Mouse (Mus musculus) liver, embryonic 13.5 days (tissue): ENCODE measurements around the gene Cnpy1. TPM values are rescaled to one million over a fixed set of nuclear protein-coding genes. Genes with fewer than 3 reads are reported as not detected.

Source experiments
- ATAC-seq: fragments of 200-750 bp; cut with Nextera tagmentation; 2 replicates; pipeline ENCODE4 v1.8.0; 2017; ENCODE audit warnings: low read depth, mild to moderate bottlenecking, moderate number of reproducible peaks, moderate library complexity
- DNase-seq: peaks from one replicate; pipeline ENCODE4 v3.0.0; 2022
- H3K27ac ChIP-seq: fragments of 300-500 bp; sonication (generic); 2 replicates; pipeline ENCODE4 v1.5.1; 2015; ENCODE audit warnings: moderate library complexity, mild to moderate bottlenecking, inconsistent platforms
- H3K27me3 ChIP-seq: fragments of 300-500 bp; sonication (generic); 2 replicates; pipeline ENCODE4 v1.6.1; 2015; ENCODE audit warnings: mild to moderate bottlenecking, inconsistent platforms
- H3K36me3 ChIP-seq: fragments of 300-500 bp; sonication (generic); 2 replicates; pipeline ENCODE4 v1.6.1; 2015; ENCODE audit warnings: mild to moderate bottlenecking, inconsistent platforms
- H3K4me1 ChIP-seq: fragments of 300-500 bp; sonication (generic); replicated peaks from 2 replicates; pipeline ENCODE4 v1.6.1; 2015; ENCODE audit warnings: inconsistent platforms
- H3K4me2 ChIP-seq: fragments of 300-500 bp; sonication (generic); 2 replicates; pipeline ENCODE4 v1.6.1; 2015; ENCODE audit warnings: inconsistent platforms, mild to moderate bottlenecking, moderate library complexity
- H3K4me3 ChIP-seq: fragments of 300-500 bp; sonication (generic); replicated peaks from 2 replicates; pipeline ENCODE4 v1.5.1; 2015; ENCODE audit warnings: mild to moderate bottlenecking, inconsistent platforms
- H3K9ac ChIP-seq: fragments of 300-500 bp; sonication (generic); 2 replicates; pipeline ENCODE4 v1.6.1; 2015; ENCODE audit warnings: mild to moderate bottlenecking, inconsistent platforms
- H3K9me3 ChIP-seq: fragments of 300-500 bp; sonication (generic); replicated peaks from 2 replicates; pipeline ENCODE4 v1.6.1; 2016; ENCODE audit warnings: inconsistent platforms
- WGBS: fragments of 180-500 bp; shearing (Covaris S2); methylation state at CpG from one replicate; pipeline ENCODE4 v1.1.7; 2015; ENCODE audit not compliant: insufficient replicate concordance; 5-methylcytosine and 5-hydroxymethylcytosine counted together
- polyA plus RNA-seq: library from polyadenylated mRNA; unstranded; fragments of >200 nt; fragmentation: Nextera tagmentation; extraction: Ambion mirVana; gene quantifications from 2 replicates; pipeline ENCODE4 v1.2.1, GENCODE M21; 2015

The Cnpy1 gene
- polyA plus RNA-seq, 1 experiment from 2014 or later: 0.03 TPM

- Histone ChIP-seq H3K27ac (no peak overlapping the region), H3K27me3 (peaks cover 99% of the 10 kb centered on the region), H3K4me3 (no peak overlapping the region), H3K4me1 (no peaks in the 10 kb centered on the region), H3K4me2 (no peak overlapping the region), H3K9ac (no peak overlapping the region), H3K9me3 (no peaks in the 10 kb centered on the region), H3K36me3 (no peaks in the 10 kb centered on the region)
- no peak for ATAC-seq
- 5% methylated on average over 2 of the region's 2 CpGs for WGBS
- no peak for DNase-seq
Observed at GRCm38 (mm10) chr5:28176585-28176984, 69.0 kb downstream of the Cnpy1 start.

GRCm38 (mm10) chr5:28176023-28176422, 69.6 kb downstream of the Cnpy1 start:
- WGBS: 8% methylated on average over 4 of the region's 4 CpGs
- H3K9me3 ChIP-seq: no peaks in the 10 kb centered on the region
- H3K36me3 ChIP-seq: no peaks in the 10 kb centered on the region
- no peaks in the 10 kb centered on the region for H3K4me1 ChIP-seq
- no peak overlapping the region for H3K4me3 ChIP-seq
- no peak overlapping the region for H3K9ac ChIP-seq
- no peak overlapping the region for H3K27ac ChIP-seq
- H3K27me3 ChIP-seq: peaks cover 98% of the 10 kb centered on the region
- H3K4me2 ChIP-seq: no peak overlapping the region
- ATAC-seq (no peak), DNase-seq (no peak)

- Histone ChIP-seq H3K4me3 (no peak overlapping the region), H3K36me3 (no peaks in the 10 kb centered on the region), H3K9ac (no peak overlapping the region), H3K9me3 (no peaks in the 10 kb centered on the region), H3K27me3 (peaks cover 97% of the 10 kb centered on the region), H3K27ac (no peak overlapping the region), H3K4me2 (no peak overlapping the region), H3K4me1 (no peaks in the 10 kb centered on the region)
- ATAC-seq: no peak
- DNase-seq: no peak
- WGBS: 2% methylated on average over 10 of the region's 10 CpGs
Observed at GRCm38 (mm10) chr5:28175570-28175919, 70.1 kb downstream of the Cnpy1 start.

GRCm38 (mm10) chr5:28174876-28175569, 70.6 kb downstream of the Cnpy1 start:
- Histone ChIP-seq H3K4me3 (no peak overlapping the region), H3K4me2 (no peak overlapping the region), H3K27ac (no peak overlapping the region), H3K4me1 (no peaks in the 10 kb centered on the region), H3K9me3 (no peaks in the 10 kb centered on the region), H3K9ac (no peak overlapping the region), H3K36me3 (no peaks in the 10 kb centered on the region), H3K27me3 (peaks cover 96% of the 10 kb centered on the region)
- DNase-seq (no peak), ATAC-seq (no peak)
- WGBS: 2% methylated on average over 24 of the region's 24 CpGs

GRCm38 (mm10) chr5:28174086-28174485, 71.5 kb downstream of the Cnpy1 start:
- 4% methylated on average over 8 of the region's 9 CpGs for WGBS
- no peaks in the 10 kb centered on the region for H3K4me1 ChIP-seq
- H3K4me2 ChIP-seq: no peak overlapping the region
- no peak for DNase-seq
- H3K9ac ChIP-seq: no peak overlapping the region
- H3K4me3 ChIP-seq: no peak overlapping the region
- peaks cover 96% of the 10 kb centered on the region for H3K27me3 ChIP-seq
- no peaks in the 10 kb centered on the region for H3K9me3 ChIP-seq
- H3K27ac ChIP-seq: no peak overlapping the region
- ATAC-seq: no peak
- no peaks in the 10 kb centered on the region for H3K36me3 ChIP-seq

GRCm38 (mm10) chr5:28173674-28174073, 71.9 kb downstream of the Cnpy1 start:
- Histone ChIP-seq H3K4me2 (no peak overlapping the region), H3K4me3 (no peak overlapping the region), H3K36me3 (no peaks in the 10 kb centered on the region), H3K4me1 (no peaks in the 10 kb centered on the region), H3K9ac (no peak overlapping the region), H3K27me3 (peaks cover 96% of the 10 kb centered on the region), H3K9me3 (no peaks in the 10 kb centered on the region), H3K27ac (no peak overlapping the region)
- WGBS: 4% methylated on average over 1 of the region's 1 CpGs
- DNase-seq (no peak), ATAC-seq (no peak)

- DNase-seq (no peak), ATAC-seq (no peak)
- Histone ChIP-seq H3K4me1 (no peaks in the 10 kb centered on the region), H3K27ac (no peak overlapping the region), H3K4me3 (no peak overlapping the region), H3K9me3 (no peaks in the 10 kb centered on the region), H3K36me3 (no peaks in the 10 kb centered on the region), H3K4me2 (no peak overlapping the region), H3K27me3 (peaks cover 96% of the 10 kb centered on the region), H3K9ac (no peak overlapping the region)
- WGBS: 6% methylated on average over 4 of the region's 4 CpGs
Observed at GRCm38 (mm10) chr5:28172921-28173670, 72.5 kb downstream of the Cnpy1 start.

GRCm38 (mm10) chr5:28172261-28172920, 73.2 kb downstream of the Cnpy1 start:
- H3K27me3 ChIP-seq: peaks cover 97% of the 10 kb centered on the region
- DNase-seq: no peak
- ATAC-seq: no peak
- no peak overlapping the region for H3K4me3 ChIP-seq
- no peaks in the 10 kb centered on the region for H3K4me1 ChIP-seq
- no peaks in the 10 kb centered on the region for H3K36me3 ChIP-seq
- H3K9ac ChIP-seq: no peak overlapping the region
- no peaks in the 10 kb centered on the region for H3K9me3 ChIP-seq
- no peak overlapping the region for H3K4me2 ChIP-seq
- WGBS: 6% methylated on average over 8 of the region's 8 CpGs
- no peak overlapping the region for H3K27ac ChIP-seq

GRCm38 (mm10) chr5:28171667-28172066, 73.9 kb downstream of the Cnpy1 start:
- Histone ChIP-seq H3K9ac (no peak overlapping the region), H3K27ac (no peak overlapping the region), H3K9me3 (no peaks in the 10 kb centered on the region), H3K4me2 (no peak overlapping the region), H3K4me1 (peaks cover under 1% of the 10 kb centered on the region), H3K36me3 (no peaks in the 10 kb centered on the region), H3K4me3 (no peak overlapping the region), H3K27me3 (peaks cover 97% of the 10 kb centered on the region)
- ATAC-seq (no peak), DNase-seq (no peak)
- 21% methylated on average over 5 of the region's 5 CpGs for WGBS

GRCm38 (mm10) chr5:28170892-28171291, 74.7 kb downstream of the Cnpy1 start:
- H3K9me3 ChIP-seq: no peaks in the 10 kb centered on the region
- ATAC-seq (no peak), DNase-seq (no peak)
- H3K4me2 ChIP-seq: no peak overlapping the region
- H3K27me3 ChIP-seq: peaks cover 97% of the 10 kb centered on the region
- H3K4me1 ChIP-seq: peaks cover 8% of the 10 kb centered on the region
- no peak overlapping the region for H3K9ac ChIP-seq
- H3K4me3 ChIP-seq: no peak overlapping the region
- H3K36me3 ChIP-seq: no peaks in the 10 kb centered on the region
- H3K27ac ChIP-seq: no peak overlapping the region
- 4% methylated on average over 19 of the region's 19 CpGs for WGBS

GRCm38 (mm10) chr5:28170081-28170480, 75.5 kb downstream of the Cnpy1 start:
- no peaks in the 10 kb centered on the region for H3K36me3 ChIP-seq
- no peak overlapping the region for H3K4me2 ChIP-seq
- peaks cover 10% of the 10 kb centered on the region for H3K4me1 ChIP-seq
- WGBS: 11% methylated on average over 17 of the region's 17 CpGs
- no peak overlapping the region for H3K4me3 ChIP-seq
- no peak overlapping the region for H3K9ac ChIP-seq
- H3K9me3 ChIP-seq: no peaks in the 10 kb centered on the region
- no peak overlapping the region for H3K27ac ChIP-seq
- DNase-seq: no peak
- ATAC-seq: no peak
- peaks cover 97% of the 10 kb centered on the region for H3K27me3 ChIP-seq
